10 mouse cellular contexts compared by ENCODE assay signal in genomic region chr4:149256511-149257300, GRCm38 (mm10). TPM values are rescaled to one million over a fixed set of nuclear protein-coding genes. Genes with fewer than 3 reads are reported as not detected.
DNase-seq lines count a peak whose midpoint lies in the region; ATAC-seq and TF ChIP-seq lines count a peak whose summit lies in the region.
"Had no signal": no experiment of that assay in that cellular context is flagged by ENCODE, and none has a peak within 500 bp of the region (broad histone marks: within the 10 kb centered on the region; RNA-seq: fewer than 3 reads in every experiment).

No protein-coding gene starts in this region.

- no peak for DNase-seq in hindbrain, postnatal 0 days (ENCODE audit: low spot score)
- no peak for DNase-seq in adrenal gland, postnatal 14 days
- no peak for DNase-seq in kidney, adult 9 months
- no peak for DNase-seq in urinary bladder, postnatal 10 days (ENCODE audit: low spot score)
- DNase-seq: lung, postnatal 14 days; thymus, postnatal 36 days had no signal

- no peak for TF ChIP-seq CTCF in hindbrain, postnatal 0 days (IDR thresholded peaks at IDR 0.05; ENCODE audit: low read depth)

- H3K27ac ChIP-seq in embryonic facial prominence, embryonic 15.5 days (replicated peaks), result 0 out of 2 replicates have a peak overlapping the region, but pooled peaks have one; percentile 17
- peak overlapping the region; percentile 77 for H3K27ac ChIP-seq in hindbrain, postnatal 0 days
- H3K27ac ChIP-seq: heart, embryonic 10.5 days had no signal

- no peaks in the 10 kb centered on the region for H3K9me3 ChIP-seq in megakaryocyte, embryonic 14.5 days
- H3K9me3 ChIP-seq in embryonic facial prominence, embryonic 15.5 days (replicated peaks), result no peaks in the 10 kb centered on the region
- no peaks in the 10 kb centered on the region for H3K9me3 ChIP-seq in hindbrain, postnatal 0 days (ENCODE audit: low read length)
- H3K9me3 ChIP-seq: heart, embryonic 10.5 days had no signal

- no peaks in the 10 kb centered on the region for H3K36me3 ChIP-seq in megakaryocyte, embryonic 14.5 days (replicated peaks; ENCODE audit: low read length)
- H3K36me3 ChIP-seq in embryonic facial prominence, embryonic 15.5 days, result peaks cover 43% of the 10 kb centered on the region
- H3K36me3 ChIP-seq in hindbrain, postnatal 0 days (ENCODE audit: insufficient read depth, low read length), result peaks cover 29% of the 10 kb centered on the region

- no peak overlapping the region for H3K4me2 ChIP-seq in embryonic facial prominence, embryonic 15.5 days (replicated peaks)
- H3K4me2 ChIP-seq in hindbrain, postnatal 0 days (ENCODE audit: low read depth, low read length), result no peak overlapping the region

- peaks cover 2% of the 10 kb centered on the region for H3K27me3 ChIP-seq in megakaryocyte, embryonic 14.5 days (replicated peaks)
- H3K27me3 ChIP-seq in embryonic facial prominence, embryonic 15.5 days, result no peaks in the 10 kb centered on the region
- no peaks in the 10 kb centered on the region for H3K27me3 ChIP-seq in hindbrain, postnatal 0 days (ENCODE audit: insufficient read depth, low read length)

- ATAC-seq in megakaryocyte, adult 5-6 weeks (ENCODE audit: poor library complexity, severe bottlenecking), result no peak
- no peak for ATAC-seq in embryonic facial prominence, embryonic 15.5 days (ENCODE audit: insufficient number of reproducible peaks, low FRiP score, low TSS enrichment, low read depth)
- no peak for ATAC-seq in hindbrain, postnatal 0 days

- 89% methylated on average over 15 of the region's 15 CpGs for WGBS in embryonic facial prominence, embryonic 15.5 days
- 66% methylated on average over 15 of the region's 15 CpGs for WGBS in hindbrain, postnatal 0 days

- no peak overlapping the region for H3K9ac ChIP-seq in embryonic facial prominence, embryonic 15.5 days
- no peak overlapping the region for H3K9ac ChIP-seq in hindbrain, postnatal 0 days (replicated peaks; ENCODE audit: low read length)

- H3K4me1 ChIP-seq in megakaryocyte, embryonic 14.5 days, result peaks cover 11% of the 10 kb centered on the region
- no peaks in the 10 kb centered on the region for H3K4me1 ChIP-seq in embryonic facial prominence, embryonic 15.5 days
- no peaks in the 10 kb centered on the region for H3K4me1 ChIP-seq in hindbrain, postnatal 0 days (ENCODE audit: insufficient read depth, low read length)

- H3K4me3 ChIP-seq in megakaryocyte, embryonic 14.5 days (replicated peaks), result peak overlapping the region; percentile 10
- H3K4me3 ChIP-seq in embryonic facial prominence, embryonic 15.5 days (replicated peaks), result no peak overlapping the region
- H3K4me3 ChIP-seq in hindbrain, postnatal 0 days (ENCODE audit: low read length), result no peak overlapping the region
- H3K4me3 ChIP-seq: heart, embryonic 10.5 days had no signal

RNA-seq across cellular contexts. Expression of gene Kif1b, which starts 50.8 kb away (rescaled TPM):
- polyA plus RNA-seq in megakaryocyte, embryonic 14.5 days (2012; ENCODE audit: insufficient read depth, low replicate concordance), result 0.87 TPM in 1 of 2 replicates, not detected in the other
- total RNA-seq in megakaryocyte, adult 5-6 weeks (2015), result 25.6 and 26.3 TPM in 2 replicates
- total RNA-seq in megakaryocyte, adult 5-6 weeks (2017), result 30.2 and 37.3 TPM in 2 replicates
- polyA plus RNA-seq in embryonic facial prominence, embryonic 15.5 days (2015; fragmentation: Nextera tagmentation; extraction: Ambion mirVana), result 41.2 and 48.8 TPM in 2 replicates
- 322 and 420 TPM in 2 replicates for total RNA-seq in hindbrain, postnatal 0 days (2014; rRNA removed)
- 210 and 213 TPM in 2 replicates for polyA plus RNA-seq in hindbrain, postnatal 0 days (2015; fragmentation: Nextera tagmentation; extraction: Ambion mirVana)
- total RNA-seq in adrenal gland, postnatal 14 days (2021), result 132 TPM in 2 replicates
